Mouse (Mus musculus) testis, adult 2 months (tissue): ENCODE results near the gene Bcl3. TPM values are rescaled to one million over a fixed set of nuclear protein-coding genes. Genes with fewer than 3 reads are reported as not detected.

Experiments
- H3K27ac ChIP-seq: fragments of 200-500 bp; 2 replicates; pipeline ENCODE4 v1.5.1; 2012; ENCODE audit warnings: low read depth, low read length; ENCODE audit not compliant: control insufficient read depth, insufficient read depth
- H3K27me3 ChIP-seq: fragments of 200-500 bp; 2 replicates; pipeline ENCODE4 v1.6.1; 2012; ENCODE audit warnings: mild to moderate bottlenecking, low read length, moderate library complexity; ENCODE audit not compliant: control insufficient read depth, insufficient read depth
- H3K36me3 ChIP-seq: fragments of 200-500 bp; 2 replicates; pipeline ENCODE4 v1.6.1; 2012; ENCODE audit warnings: mild to moderate bottlenecking, low read length; ENCODE audit not compliant: control insufficient read depth, insufficient read depth
- H3K4me1 ChIP-seq: fragments of 200-500 bp; 2 replicates; pipeline ENCODE4 v1.6.1; 2012; ENCODE audit warnings: low read length; ENCODE audit not compliant: control insufficient read depth, insufficient read depth
- H3K4me3 ChIP-seq: fragments of 200-500 bp; 2 replicates; pipeline ENCODE4 v1.5.1; 2012; ENCODE audit warnings: low read depth, mild to moderate bottlenecking, low read length, moderate library complexity, mixed read lengths; ENCODE audit not compliant: control insufficient read depth
- CTCF ChIP-seq: fragments of 200-500 bp; IDR thresholded peaks from 2 replicates; pipeline ENCODE4 v1.5.1; 2012; ENCODE audit warnings: low read depth, mild to moderate bottlenecking, inconsistent platforms, low read length, moderate library complexity; ENCODE audit not compliant: control insufficient read depth, insufficient read depth, insufficient replicate concordance
- POLR2A ChIP-seq: fragments of 200-500 bp; IDR thresholded peaks from 2 replicates; pipeline ENCODE4 v1.6.1; 2012; ENCODE audit warnings: low read depth, mild to moderate bottlenecking, inconsistent platforms, low read length, moderate library complexity; ENCODE audit not compliant: control insufficient read depth
- polyA plus RNA-seq: library from polyadenylated mRNA; depleted of rRNA; stranded (reverse); fragments of >200 nt; gene quantifications from 2 replicates; pipeline ENCODE4 v1.2.3, GENCODE M21; 2012; rRNA removed

The Bcl3 gene
- polyA plus RNA-seq, 1 experiment, result 4.4 TPM

DNA sequence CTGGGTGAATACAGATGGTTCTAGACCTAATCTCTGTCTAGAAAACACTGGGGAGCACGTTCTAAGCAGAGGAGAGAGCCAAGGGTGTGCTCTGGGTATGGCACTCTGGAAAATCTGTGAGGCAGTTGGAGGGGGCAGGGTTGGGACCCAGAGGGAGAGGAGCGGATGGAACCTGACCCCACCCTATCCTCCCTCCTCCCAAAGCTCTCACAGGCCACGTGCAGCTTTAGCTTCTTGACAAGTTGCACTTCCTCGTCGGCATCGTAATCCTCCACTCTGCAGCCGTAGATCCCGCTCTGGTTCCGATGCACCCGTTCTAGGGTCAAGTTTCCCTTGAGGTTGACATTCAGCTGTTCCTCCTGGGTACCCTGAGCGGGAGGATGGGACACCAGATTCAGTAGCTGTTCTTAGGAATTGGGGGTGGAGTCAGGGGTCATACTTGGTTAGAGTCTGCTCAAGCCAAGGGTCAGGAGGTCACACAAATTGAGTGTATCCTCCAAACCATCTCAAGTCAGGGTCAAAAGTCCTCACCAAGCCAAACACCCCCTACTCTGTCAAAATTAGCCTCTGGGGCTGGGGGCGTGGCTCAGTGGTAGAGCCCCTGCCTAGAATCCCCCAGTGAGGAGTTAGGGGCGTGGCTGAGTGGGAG, 58.6 kb downstream of the Bcl3 start:
- no peak overlapping the region for H3K27ac ChIP-seq

DNA sequence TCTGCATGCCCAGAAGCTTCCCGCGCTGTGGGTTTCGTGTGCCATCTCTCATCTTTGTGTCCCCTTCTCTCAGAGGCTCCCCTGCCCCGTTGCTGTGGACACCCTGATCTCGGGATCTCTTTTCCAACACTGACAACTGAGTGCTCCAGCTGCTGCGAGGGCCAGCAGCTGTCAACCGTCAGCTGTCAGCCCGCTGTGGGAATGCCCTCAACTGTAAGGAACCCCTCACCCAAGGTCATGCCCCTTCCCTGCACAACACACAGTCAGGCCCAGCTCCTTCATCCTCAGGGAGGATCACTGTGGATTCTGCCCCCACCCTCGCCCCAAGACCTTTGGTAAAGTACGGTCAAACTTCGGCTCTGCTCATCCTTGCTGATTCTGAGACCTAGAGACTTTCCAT, 60.3 kb downstream of the Bcl3 start:
- peaks cover 26% of the 10 kb centered on the region for H3K4me1 ChIP-seq
- no peaks in the 10 kb centered on the region for H3K27me3 ChIP-seq
- no peak overlapping the region for H3K4me3 ChIP-seq
- H3K36me3 ChIP-seq, result no peaks in the 10 kb centered on the region
- TF ChIP-seq CTCF (no peak), POLR2A (no peak)
- H3K27ac ChIP-seq, result no peak overlapping the region

More for the DNA sequence above, 58.6 kb downstream of the Bcl3 start:
- TF ChIP-seq CTCF (no peak), POLR2A (no peak)
- Histone ChIP-seq H3K4me1 (peaks cover 26% of the 10 kb centered on the region), H3K36me3 (no peaks in the 10 kb centered on the region), H3K27me3 (no peaks in the 10 kb centered on the region), H3K4me3 (no peak overlapping the region)

DNA sequence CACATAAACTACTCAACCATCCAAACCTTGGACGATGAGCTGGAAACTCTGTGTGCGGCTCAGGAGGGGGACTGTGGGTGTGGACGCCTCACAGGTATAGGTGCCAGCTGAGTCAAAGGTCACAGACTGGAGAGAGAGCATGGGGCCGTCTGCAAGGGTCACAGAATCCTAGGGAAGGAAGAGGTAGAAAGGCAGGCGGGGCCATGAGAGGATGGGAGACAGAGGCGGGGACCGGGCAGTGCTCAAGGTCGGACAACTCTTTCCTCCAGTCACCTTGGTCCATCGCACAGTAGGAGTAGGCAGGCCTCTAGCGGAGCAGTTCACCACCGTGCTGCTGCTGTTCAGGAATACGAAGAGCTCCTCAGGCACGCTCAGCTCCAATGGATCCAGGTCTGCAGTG, 62.5 kb downstream of the Bcl3 start:
- peaks cover 21% of the 10 kb centered on the region for H3K4me1 ChIP-seq
- no peaks in the 10 kb centered on the region for H3K36me3 ChIP-seq
- H3K4me3 ChIP-seq, result no peak overlapping the region
- TF ChIP-seq CTCF (no peak), POLR2A (no peak)
- H3K27ac ChIP-seq, result no peak overlapping the region
- no peaks in the 10 kb centered on the region for H3K27me3 ChIP-seq

DNA sequence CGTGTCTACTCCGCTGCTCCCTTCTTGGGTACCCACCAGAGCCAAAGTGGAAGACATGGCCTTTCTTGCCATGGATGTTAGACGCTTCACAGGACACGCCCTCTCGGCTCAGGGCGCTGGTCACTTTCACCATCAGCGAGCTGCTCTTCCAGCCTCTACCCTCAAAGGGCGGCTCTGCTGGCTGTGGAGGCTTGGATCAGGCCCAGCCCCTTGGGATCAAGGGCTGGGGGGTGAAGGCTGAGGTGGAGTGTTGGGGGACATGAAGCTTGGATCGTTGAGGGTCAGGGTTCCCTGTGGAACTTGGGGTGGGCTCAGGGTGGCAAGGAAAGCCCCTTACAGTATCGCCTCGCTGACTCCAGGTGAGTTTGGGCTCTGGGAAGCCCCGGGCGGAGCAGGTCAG, 63.9 kb downstream of the Bcl3 start:
- TF ChIP-seq POLR2A, result no peak
- TF ChIP-seq CTCF, result no peak
- H3K27ac ChIP-seq, result no peak overlapping the region
- no peak overlapping the region for H3K4me3 ChIP-seq
- no peaks in the 10 kb centered on the region for H3K36me3 ChIP-seq
- peaks cover 8% of the 10 kb centered on the region for H3K4me1 ChIP-seq
- no peaks in the 10 kb centered on the region for H3K27me3 ChIP-seq

Other genes starting within 250 kb of the Bcl3 start
- gene Zfp296, start 245.5 kb downstream of the Bcl3 start, polyA plus RNA-seq, result 7.0 and 10.5 TPM in 2 replicates
- gene Gemin7, start 245.2 kb downstream of the Bcl3 start, polyA plus RNA-seq, result 64.1 and 68.2 TPM in 2 replicates
- 93.7 and 99.3 TPM in 2 replicates for gene Clasrp, start 218.3 kb downstream of the Bcl3 start, polyA plus RNA-seq
- 4.1 and 5.1 TPM in 2 replicates for gene Relb, start 193.3 kb downstream of the Bcl3 start, polyA plus RNA-seq
- gene Clptm1, start 157.7 kb downstream of the Bcl3 start, polyA plus RNA-seq, result 81.1 and 85.6 TPM in 2 replicates
- 0.38 and 0.47 TPM in 2 replicates for gene Apoc2, start 144.8 kb downstream of the Bcl3 start, polyA plus RNA-seq
- gene Gm44805, start 141.3 kb downstream of the Bcl3 start, polyA plus RNA-seq, result not detected in 2 replicates
- not detected in 2 replicates for gene Apoc4, start 141.3 kb downstream of the Bcl3 start, polyA plus RNA-seq
- 17.3 and 21.1 TPM in 2 replicates for gene Apoc1, start 130.1 kb downstream of the Bcl3 start, polyA plus RNA-seq
- gene Apoe, start 123.6 kb downstream of the Bcl3 start, polyA plus RNA-seq, result 122 and 180 TPM in 2 replicates
- gene Tomm40, start 107.3 kb downstream of the Bcl3 start, polyA plus RNA-seq, result 36.8 and 38.3 TPM in 2 replicates
- 69.1 and 71.8 TPM in 2 replicates for gene Nectin2, start 72.3 kb downstream of the Bcl3 start, polyA plus RNA-seq
- 4.5 and 7.5 TPM in 2 replicates for gene Bcam, start 51.8 kb downstream of the Bcl3 start, polyA plus RNA-seq
- 0.82 TPM in 1 of 2 replicates, not detected in the other for gene Cblc, start 26.0 kb downstream of the Bcl3 start, polyA plus RNA-seq
- gene Gm19345, start 29.2 kb upstream of the Bcl3 start, polyA plus RNA-seq, result 0.21 and 0.42 TPM in 2 replicates
- 0.32 and 0.37 TPM in 2 replicates for gene Ceacam16, start 38.5 kb upstream of the Bcl3 start, polyA plus RNA-seq
- gene Ceacam19, start 65.2 kb upstream of the Bcl3 start, polyA plus RNA-seq, result not detected in 2 replicates
- gene Pvr, start 98.4 kb upstream of the Bcl3 start, polyA plus RNA-seq, result 5.5 and 6.1 TPM in 2 replicates
- 0.30 and 0.36 TPM in 2 replicates for gene Igsf23, start 128.0 kb upstream of the Bcl3 start, polyA plus RNA-seq
- 1.6 and 1.7 TPM in 2 replicates for gene Ceacam20, start 142.6 kb upstream of the Bcl3 start, polyA plus RNA-seq
- 0.17 and 0.35 TPM in 2 replicates for gene Nlrp9b, start 168.7 kb upstream of the Bcl3 start, polyA plus RNA-seq